Mouse (Mus musculus): ENCODE results near the gene Dirc2. TPM values are rescaled to one million over a fixed set of nuclear protein-coding genes. Genes with fewer than 3 reads are reported as not detected.
A peak's percentile ranks its signal among the peaks of the same experiment; 100 is the strongest.

Gene Dirc2
- total RNA-seq (2015; ENCODE audit: low replicate concordance) (15.2 and 16.7 TPM in 2 replicates), total RNA-seq (2017; ENCODE audit: low replicate concordance) (19.2 and 23.3 TPM in 2 replicates)

GRCm38 (mm10) chr16:35768785-35769642 is at the start of gene Dirc2:
Gene Dirc2, minus strand, starts transcription at chr16:35769356.
- peak; percentile 70 for ATAC-seq (replicated peaks; ENCODE audit: low FRiP score, poor library complexity, severe bottlenecking)

GRCm38 (mm10) chr16:35817255-35818089 is 48.3 kb upstream of the Dirc2 start:
- peak; percentile 89 for ATAC-seq (replicated peaks; ENCODE audit: low FRiP score, poor library complexity, severe bottlenecking)

GRCm38 (mm10) chr16:35813119-35813518 is 44.0 kb upstream of the Dirc2 start:
- ATAC-seq (replicated peaks; ENCODE audit: low FRiP score, poor library complexity, severe bottlenecking) = no peak

GRCm38 (mm10) chr16:35808838-35809237 is 39.7 kb upstream of the Dirc2 start:
- peak; percentile 80 for ATAC-seq (replicated peaks; ENCODE audit: low FRiP score, poor library complexity, severe bottlenecking)

GRCm38 (mm10) chr16:35807663-35807992 is 38.5 kb upstream of the Dirc2 start:
- ATAC-seq (replicated peaks; ENCODE audit: low FRiP score, poor library complexity, severe bottlenecking) = peak; percentile 22

- ATAC-seq (replicated peaks; ENCODE audit: low FRiP score, poor library complexity, severe bottlenecking) = peak; percentile 87
Measured at GRCm38 (mm10) chr16:35806973-35807662, 38.0 kb upstream of the Dirc2 start.

- ATAC-seq (replicated peaks; ENCODE audit: low FRiP score, poor library complexity, severe bottlenecking) = no peak
Measured at GRCm38 (mm10) chr16:35803723-35804122, 34.6 kb upstream of the Dirc2 start.

GRCm38 (mm10) chr16:35802163-35802562 is 33.0 kb upstream of the Dirc2 start:
- no peak for ATAC-seq (replicated peaks; ENCODE audit: low FRiP score, poor library complexity, severe bottlenecking)

GRCm38 (mm10) chr16:35791962-35792521 is 22.9 kb upstream of the Dirc2 start:
- ATAC-seq (replicated peaks; ENCODE audit: low FRiP score, poor library complexity, severe bottlenecking) = no peak

GRCm38 (mm10) chr16:35788330-35788729 is 19.2 kb upstream of the Dirc2 start:
- no peak for ATAC-seq (replicated peaks; ENCODE audit: low FRiP score, poor library complexity, severe bottlenecking)

GRCm38 (mm10) chr16:35787568-35788189 is 18.5 kb upstream of the Dirc2 start:
- no peak for ATAC-seq (replicated peaks; ENCODE audit: low FRiP score, poor library complexity, severe bottlenecking)

- ATAC-seq (replicated peaks; ENCODE audit: low FRiP score, poor library complexity, severe bottlenecking) = no peak
Measured at GRCm38 (mm10) chr16:35787163-35787562, 18.0 kb upstream of the Dirc2 start.

GRCm38 (mm10) chr16:35784134-35784725 is 15.1 kb upstream of the Dirc2 start:
- ATAC-seq (replicated peaks; ENCODE audit: low FRiP score, poor library complexity, severe bottlenecking) = no peak

GRCm38 (mm10) chr16:35783207-35783573 is 14.0 kb upstream of the Dirc2 start:
- no peak for ATAC-seq (replicated peaks; ENCODE audit: low FRiP score, poor library complexity, severe bottlenecking)

- no peak for ATAC-seq (replicated peaks; ENCODE audit: low FRiP score, poor library complexity, severe bottlenecking)
Measured at GRCm38 (mm10) chr16:35782451-35783206, 13.5 kb upstream of the Dirc2 start.

- no peak for ATAC-seq (replicated peaks; ENCODE audit: low FRiP score, poor library complexity, severe bottlenecking)
Measured at GRCm38 (mm10) chr16:35781651-35782050, 12.5 kb upstream of the Dirc2 start.

GRCm38 (mm10) chr16:35781096-35781495 is 11.9 kb upstream of the Dirc2 start:
- ATAC-seq (replicated peaks; ENCODE audit: low FRiP score, poor library complexity, severe bottlenecking) = no peak

GRCm38 (mm10) chr16:35779681-35780080 is 10.5 kb upstream of the Dirc2 start:
- no peak for ATAC-seq (replicated peaks; ENCODE audit: low FRiP score, poor library complexity, severe bottlenecking)
